Mouse (Mus musculus) hindlimb bud, embryonic 11.5 days (tissue): ENCODE data around the gene Fopnl.

Experiments used
- DNase-seq: peaks from one replicate; pipeline ENCODE4 v3.0.0-alpha.2; 2012; ENCODE audit warnings: low read depth, low spot score; ENCODE audit errors: extremely low spot score

Fopnl gene

GRCm38 (mm10) chr16:14252877-14253276, 64.3 kb downstream of the Fopnl start:
- no peak for DNase-seq

GRCm38 (mm10) chr16:14249913-14250312, 67.3 kb downstream of the Fopnl start:
- DNase-seq = no peak
